Mouse (Mus musculus) ES-E14 (cell line): ENCODE data around the gene Ccr5. TPM values are rescaled to one million over a fixed set of nuclear protein-coding genes. Genes with fewer than 3 reads are reported as not detected.
"Not testable (repeated sequence)": the region's sequence is repeated elsewhere in the genome, so short reads cannot be mapped to it uniquely, and the experiment has no call there.

Experiments used
- DNase-seq: peaks from one replicate; pipeline ENCODE4 v3.0.0-alpha.2; 2013; ENCODE audit warnings: low read depth, low spot score
- H3K27ac ChIP-seq: 2 replicates; pipeline ENCODE4 v1.5.1; 2012; ENCODE audit warnings: low read depth, mild to moderate bottlenecking, low read length, moderate library complexity, mixed read lengths; ENCODE audit not compliant: poor library complexity, insufficient read depth, severe bottlenecking
- H3K36me3 ChIP-seq: 2 replicates; pipeline ENCODE4 v1.6.1; 2012; ENCODE audit warnings: mild to moderate bottlenecking, low read length, moderate library complexity, mixed read lengths; ENCODE audit not compliant: control insufficient read depth, poor library complexity, insufficient read depth, severe bottlenecking
- H3K4me1 ChIP-seq, 2 experiments: fragments of 150-350 bp in 1 of 2; sonication (generic) in 1 of 2; 2 replicates each; pipeline ENCODE4 v1.6.1; 2012; ENCODE audit warnings: low read length in 2 of 2, mild to moderate bottlenecking in 1 of 2, mixed read lengths in 1 of 2; ENCODE audit not compliant: control insufficient read depth in 2 of 2, insufficient read depth in 2 of 2, poor library complexity in 1 of 2
- H3K4me3 ChIP-seq, 2 experiments: fragments of 150-350 bp in 1 of 2; sonication (generic) in 1 of 2; 2 replicates each; pipeline ENCODE4 v1.5.1; 2012; ENCODE audit warnings: low read length in 2 of 2, low read depth in 1 of 2, mild to moderate bottlenecking in 1 of 2, mixed read lengths in 1 of 2; ENCODE audit not compliant: insufficient read depth in 1 of 2, poor library complexity in 1 of 2, severe bottlenecking in 1 of 2
- H3K9ac ChIP-seq: 2 replicates; pipeline ENCODE4 v1.6.1; 2012; ENCODE audit warnings: low read depth, mild to moderate bottlenecking, low read length, mixed read lengths; ENCODE audit not compliant: poor library complexity, insufficient read depth, severe bottlenecking
- H3K9me3 ChIP-seq: fragments of 150-350 bp; sonication (generic); 2 replicates; pipeline ENCODE4 v1.6.1; 2012; ENCODE audit warnings: low read depth, mild to moderate bottlenecking, low read length; ENCODE audit not compliant: control insufficient read depth, insufficient read depth
- CHD2 ChIP-seq: IDR thresholded peaks from 2 replicates; pipeline ENCODE4 v1.6.1; 2014; ENCODE audit warnings: mild to moderate bottlenecking, low read depth, low read length, inconsistent platforms
- HCFC1 ChIP-seq: IDR thresholded peaks from 2 replicates; pipeline ENCODE4 v1.6.1; 2012; ENCODE audit warnings: low read length, inconsistent platforms, borderline replicate concordance; ENCODE audit not compliant: insufficient read depth
- MAFK ChIP-seq: IDR thresholded peaks from 2 replicates; pipeline ENCODE4 v1.6.1; 2014; ENCODE audit warnings: mild to moderate bottlenecking, low read depth, low read length, inconsistent platforms; ENCODE audit not compliant: insufficient read depth
- ZC3H11A ChIP-seq: IDR thresholded peaks from 2 replicates; pipeline ENCODE4 v1.6.1; 2012; ENCODE audit warnings: low read depth, mild to moderate bottlenecking, inconsistent platforms, low read length, borderline replicate concordance
- ZNF384 ChIP-seq: IDR thresholded peaks from 2 replicates; pipeline ENCODE4 v1.6.1; 2012; ENCODE audit warnings: low read depth, low read length, inconsistent platforms
- in situ Hi-C, 2 experiments: fragments of 600-800 bp; cut with MboI; formaldehyde crosslinking; loops; one replicate each; pipeline ENCODE4 v1.15.1; 2025; ENCODE audit warnings: low sequenced_read_pairs in 2 of 2, inconsistent platforms in 1 of 2; ENCODE audit not compliant: unreplicated experiment in 2 of 2
- total RNA-seq: library from RNA; depleted of rRNA; stranded (reverse); fragments of 300-350 nt; gene quantifications from 2 replicates; pipeline ENCODE4 v1.2.3, GENCODE M21; 2012

The Ccr5 gene
- total RNA-seq, 1 experiment: not detected

DNA sequence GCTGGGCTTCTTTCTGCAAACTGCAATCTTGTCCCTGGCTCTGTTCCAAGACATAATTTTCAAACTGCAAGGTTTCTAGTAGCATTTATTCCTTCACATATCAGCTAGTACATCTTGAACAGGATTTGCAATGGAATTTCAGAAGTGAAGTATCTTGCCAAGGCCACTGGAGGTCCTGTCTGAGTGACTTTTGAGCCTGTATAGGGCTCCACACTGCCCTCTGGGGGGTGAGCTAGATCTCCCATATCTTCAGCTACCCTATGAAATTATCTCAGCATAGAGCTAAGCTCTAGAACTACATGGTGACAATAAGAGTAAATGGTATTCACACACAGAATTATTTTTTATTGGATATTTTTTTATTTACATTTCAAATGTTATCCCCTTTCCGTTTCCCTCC is 2.9 kb upstream of the Ccr5 start:
- no peaks in the 10 kb centered on the region for H3K4me1 ChIP-seq
- in situ Hi-C loops: no loop called here
- no peak for DNase-seq
- no peaks in the 10 kb centered on the region for H3K36me3 ChIP-seq
- no peak overlapping the region for H3K4me3 ChIP-seq
- H3K9ac ChIP-seq: no peak overlapping the region
- H3K27ac ChIP-seq: no peak overlapping the region
- TF ChIP-seq MAFK (no peak), ZC3H11A (0 out of 2 replicates have a peak, but pooled peaks have one; percentile 8), CHD2 (no peak), HCFC1 (no peak)
- no peaks in the 10 kb centered on the region for H3K9me3 ChIP-seq

DNA sequence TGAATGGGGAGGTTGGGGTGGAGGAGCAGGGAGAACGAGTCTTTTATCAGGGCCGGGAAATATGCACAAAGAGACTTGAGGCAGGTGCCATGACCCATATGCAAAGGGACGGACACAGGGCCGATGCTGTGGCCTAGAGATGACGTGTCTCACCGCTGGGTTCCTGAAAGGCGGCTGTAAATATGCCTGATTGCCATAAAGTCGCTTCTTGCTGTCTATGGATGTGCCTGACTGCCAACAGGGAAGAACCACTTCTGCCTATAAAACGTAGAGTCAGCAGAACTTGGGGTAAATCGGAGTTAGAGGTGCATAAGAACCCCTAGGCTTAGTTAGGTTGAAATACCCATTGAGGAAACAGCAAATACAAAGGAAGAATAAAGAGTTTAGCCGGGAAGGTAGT is 4.2 kb downstream of the Ccr5 start:
- no peak for TF ChIP-seq HCFC1
- no peak for TF ChIP-seq ZC3H11A
- no peak for TF ChIP-seq ZNF384
- TF ChIP-seq CHD2: no peak
- no peak for TF ChIP-seq MAFK
- in situ Hi-C loops: no loop called here
- H3K27ac ChIP-seq: no peak overlapping the region
- no peak for DNase-seq
- no peaks in the 10 kb centered on the region for H3K9me3 ChIP-seq
- no peaks in the 10 kb centered on the region for H3K36me3 ChIP-seq
- H3K4me3 ChIP-seq: no peak overlapping the region
- H3K9ac ChIP-seq: no peak overlapping the region
- H3K4me1 ChIP-seq: no peaks in the 10 kb centered on the region

DNA sequence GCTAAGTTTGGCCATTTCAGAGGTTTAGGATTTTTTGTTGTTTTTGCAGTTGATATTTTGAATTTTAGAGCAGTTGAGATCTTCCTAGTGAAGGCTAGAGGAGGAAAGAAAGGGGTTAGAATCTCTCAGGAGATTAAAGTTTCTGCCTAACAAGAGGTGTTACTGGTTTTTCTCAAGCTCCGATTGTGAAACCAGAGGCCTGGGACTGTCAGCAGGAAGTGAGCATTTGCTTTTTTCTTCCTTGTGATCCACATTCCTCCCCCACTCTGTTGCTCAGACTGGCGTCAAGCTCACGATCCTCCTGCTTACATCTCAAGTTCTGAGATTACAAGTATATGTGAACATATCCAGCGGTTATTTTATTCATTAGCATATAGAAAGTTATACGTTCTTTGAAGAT is 5.0 kb downstream of the Ccr5 start:
- H3K27ac ChIP-seq: no peak overlapping the region

DNA sequence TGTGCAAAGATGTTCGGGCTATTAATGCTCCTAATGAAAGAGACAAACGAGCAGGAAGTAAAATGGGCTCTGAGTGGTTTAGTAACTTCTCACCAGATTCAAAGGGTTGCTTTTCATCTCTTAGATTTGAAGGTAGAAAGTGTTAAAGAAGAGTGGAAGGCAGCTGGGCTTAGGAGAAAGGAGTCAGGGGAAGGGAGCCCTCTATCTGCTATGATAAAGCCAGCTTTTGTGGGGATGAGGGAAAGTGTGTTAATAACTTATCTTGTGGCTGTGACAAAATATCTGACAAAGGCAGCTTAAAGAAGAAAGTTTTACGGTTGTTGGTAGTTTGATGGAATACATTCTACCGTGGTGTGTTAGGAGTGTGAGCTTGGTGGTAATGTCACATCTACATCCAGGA is 6.1 kb downstream of the Ccr5 start:
- DNase-seq: no peak
- Histone ChIP-seq H3K4me3 (no peak overlapping the region), H3K4me1 (no peaks in the 10 kb centered on the region), H3K9ac (no peak overlapping the region), H3K9me3 (no peaks in the 10 kb centered on the region), H3K27ac (no peak overlapping the region), H3K36me3 (no peaks in the 10 kb centered on the region)
- TF ChIP-seq HCFC1 (no peak), ZNF384 (no peak), CHD2 (no peak), ZC3H11A (no peak)
- in situ Hi-C loops: no loop called here

More for the DNA sequence above, 5.0 kb downstream of the Ccr5 start:
- Histone ChIP-seq H3K36me3 (no peaks in the 10 kb centered on the region), H3K4me1 (no peaks in the 10 kb centered on the region), H3K9me3 (no peaks in the 10 kb centered on the region), H3K9ac (no peak overlapping the region), H3K4me3 (no peak overlapping the region)
- no peak for DNase-seq
- no peak for TF ChIP-seq ZC3H11A
- no peak for TF ChIP-seq ZNF384
- TF ChIP-seq HCFC1: no peak
- no peak for TF ChIP-seq MAFK
- no peak for TF ChIP-seq CHD2
- in situ Hi-C loops: no loop called here

DNA sequence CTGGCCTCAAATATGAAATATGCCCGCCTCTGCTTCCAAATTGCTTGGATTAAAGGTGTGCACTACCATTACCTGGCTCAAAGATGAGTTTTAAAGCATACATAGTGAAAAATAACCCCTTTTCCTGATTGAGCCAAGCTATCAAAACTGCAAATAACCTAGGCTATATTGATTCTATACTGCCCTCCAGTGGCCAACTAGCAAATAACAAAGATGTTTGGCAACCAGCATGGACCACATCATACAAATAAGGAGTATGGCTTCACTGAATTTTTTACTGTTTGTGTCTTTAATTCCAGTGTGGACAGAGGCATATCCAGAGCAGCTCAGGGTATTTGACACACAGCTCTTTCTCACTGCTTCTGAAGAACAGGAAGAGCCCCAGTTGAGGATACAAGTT is 7.0 kb downstream of the Ccr5 start:
- in situ Hi-C loops: no loop called here

DNA sequence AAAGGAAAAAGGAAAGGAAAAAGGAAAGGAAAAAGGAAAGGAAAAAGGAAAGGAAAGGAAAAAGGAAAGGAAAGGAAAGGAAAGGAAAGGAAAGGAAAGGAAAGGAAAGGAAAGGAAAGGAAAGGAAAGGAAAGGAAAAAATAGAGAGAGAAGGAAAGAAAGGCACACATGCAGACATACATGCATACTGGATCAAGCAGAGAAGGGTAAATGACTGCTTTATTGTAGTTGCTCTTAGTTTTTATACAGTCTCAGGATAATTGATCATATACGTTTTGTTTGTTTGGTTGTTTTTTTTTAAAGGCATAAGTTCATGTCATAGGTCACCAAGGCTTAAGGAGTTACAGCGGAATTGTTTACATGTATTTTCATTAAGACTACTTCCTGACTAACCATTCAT is 11.6 kb downstream of the Ccr5 start:
- H3K27ac ChIP-seq, DNase-seq, H3K4me3 ChIP-seq, H3K9me3 ChIP-seq, H3K9ac ChIP-seq, H3K4me1 ChIP-seq, in situ Hi-C loops, H3K36me3 ChIP-seq: not testable (repeated sequence)

More for the DNA sequence above, 7.0 kb downstream of the Ccr5 start:
- Histone ChIP-seq H3K36me3 (no peaks in the 10 kb centered on the region), H3K9ac (no peak overlapping the region), H3K4me3 (no peak overlapping the region), H3K9me3 (no peaks in the 10 kb centered on the region), H3K4me1 (no peaks in the 10 kb centered on the region), H3K27ac (no peak overlapping the region)
- peak; percentile 20 for DNase-seq
- no peak for TF ChIP-seq MAFK
- TF ChIP-seq CHD2: no peak
- TF ChIP-seq ZC3H11A: peak; percentile 58; the same call in 1 of the 2 replicates

DNA sequence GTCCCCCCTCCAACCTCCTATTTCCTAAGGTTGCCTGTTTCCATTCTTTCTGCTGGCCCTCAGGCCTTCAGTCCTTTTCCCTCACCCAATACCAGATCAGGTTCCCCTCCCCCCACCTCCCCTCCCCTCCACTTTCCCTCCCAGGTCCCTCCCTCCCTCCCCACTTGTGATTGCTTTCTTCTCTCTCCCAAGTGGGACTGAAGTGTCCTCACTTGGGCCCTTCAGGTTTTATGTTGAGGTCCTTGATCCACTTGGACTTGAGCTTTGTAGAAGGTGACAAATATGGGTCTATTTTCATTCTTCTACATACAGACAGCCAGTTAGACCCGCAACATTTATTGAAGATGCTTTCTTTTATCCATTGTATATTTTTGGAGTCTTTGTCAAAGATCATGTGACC is 13.6 kb downstream of the Ccr5 start:
- in situ Hi-C loops, H3K9ac ChIP-seq, DNase-seq, H3K9me3 ChIP-seq, H3K36me3 ChIP-seq, H3K4me1 ChIP-seq, H3K27ac ChIP-seq, H3K4me3 ChIP-seq: not testable (repeated sequence)
